Mouse (Mus musculus): ENCODE results near the gene Tmem235.
"Not testable (repeated sequence)": the region's sequence is repeated elsewhere in the genome, so short reads cannot be mapped to it uniquely, and the experiment has no call there.

Tmem235 gene

DNA sequence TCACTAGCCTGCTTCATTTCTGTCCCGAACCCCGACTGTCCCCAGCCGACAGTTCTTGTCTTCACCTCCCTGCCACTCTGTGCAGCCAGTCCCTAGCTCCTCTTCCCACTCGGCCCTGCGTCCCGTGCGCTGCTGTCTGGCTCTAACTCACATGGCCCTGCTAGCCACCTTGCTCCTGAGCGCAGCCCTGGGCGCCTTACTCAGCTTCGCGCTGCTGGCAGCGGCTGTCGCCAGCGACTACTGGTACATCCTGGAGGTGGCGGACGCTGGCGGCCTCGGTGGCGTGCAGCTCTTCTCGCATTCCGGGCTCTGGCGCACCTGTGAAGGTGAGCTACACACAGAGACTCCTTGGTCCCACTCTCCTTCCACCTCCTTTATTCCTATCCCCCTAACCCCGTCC, at the start of gene Tmem235:
Tmem235 (plus strand) TSS at position 152 of the 400 bp plus-strand sequence.
- no peak for DNase-seq (ENCODE audit: low spot score in 2 of 2)

DNA sequence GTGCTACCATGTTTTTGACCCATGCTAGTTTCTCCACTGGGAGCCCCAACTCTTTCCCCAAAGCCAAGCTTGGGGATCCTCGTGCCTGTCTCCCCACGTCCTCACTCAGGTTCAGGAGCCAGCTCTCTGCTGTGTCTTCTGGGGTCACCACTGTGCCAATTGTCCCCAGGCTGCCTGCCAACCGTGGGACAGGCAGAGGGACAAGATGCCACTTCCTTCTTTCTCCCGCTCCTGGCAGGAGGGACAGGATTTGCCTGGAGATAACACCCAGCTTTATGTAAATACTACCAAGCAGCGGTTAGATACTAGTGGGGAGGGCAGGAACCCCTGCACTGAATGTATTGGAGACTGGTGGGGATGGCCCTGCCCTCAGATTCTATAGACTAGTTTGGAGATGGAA, 46.7 kb upstream of the Tmem235 start:
- DNase-seq (ENCODE audit: low spot score in 2 of 2), result no peak

DNA sequence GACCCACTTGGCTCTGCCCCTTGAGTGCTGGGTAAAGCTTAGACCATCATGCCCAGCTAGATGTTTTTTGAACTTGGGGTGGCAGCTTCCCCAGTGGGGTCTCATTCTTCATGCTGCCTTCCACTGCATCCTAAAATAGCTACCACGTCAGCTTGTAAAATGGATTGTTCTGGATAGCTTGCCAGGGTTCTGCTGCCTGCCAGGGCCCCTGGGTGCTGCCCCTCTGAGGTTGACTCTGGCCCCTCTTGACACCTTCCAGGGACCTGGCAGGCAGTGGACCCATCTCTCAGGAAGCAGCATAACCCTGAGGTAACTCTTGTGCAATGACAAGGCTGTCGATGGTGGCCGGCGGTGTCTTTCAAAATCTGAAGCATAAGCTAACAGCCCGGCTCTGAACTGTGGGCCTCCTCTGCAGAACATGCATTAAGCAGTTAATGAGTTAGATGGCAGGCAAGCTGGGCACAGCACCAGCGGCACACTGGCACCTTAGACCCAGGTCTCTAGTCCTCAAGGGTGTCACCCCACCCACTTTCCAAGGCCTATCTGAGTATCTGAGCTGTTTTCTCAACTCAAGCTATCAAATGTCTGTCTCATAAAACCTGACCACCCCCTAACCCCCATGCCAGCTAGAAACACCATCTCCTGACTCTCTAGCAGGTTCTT, 45.7 kb upstream of the Tmem235 start:
- DNase-seq (ENCODE audit: low spot score in 2 of 2), result no peak

DNA sequence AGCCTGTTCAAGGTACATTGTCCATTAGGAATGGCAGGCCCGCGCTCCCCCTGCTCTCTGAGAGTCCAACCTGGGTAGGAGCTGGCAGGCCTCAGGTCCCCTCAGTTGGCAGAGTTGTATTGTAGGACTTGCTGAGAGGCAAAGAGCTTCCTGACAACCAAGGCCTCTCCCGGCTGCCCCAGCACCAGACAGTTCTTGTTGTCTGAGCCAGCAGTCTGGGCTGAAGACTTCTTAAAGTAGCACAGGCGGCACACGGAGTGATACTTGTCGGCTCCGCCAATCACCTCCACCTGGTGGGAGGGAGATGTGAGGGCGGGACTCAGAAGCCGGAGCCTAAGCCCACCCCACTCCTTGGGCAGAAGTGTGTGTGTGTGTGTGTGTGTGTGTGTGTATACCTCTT, 44.7 kb upstream of the Tmem235 start:
- DNase-seq (ENCODE audit: low spot score in 2 of 2), result not testable (repeated sequence)

DNA sequence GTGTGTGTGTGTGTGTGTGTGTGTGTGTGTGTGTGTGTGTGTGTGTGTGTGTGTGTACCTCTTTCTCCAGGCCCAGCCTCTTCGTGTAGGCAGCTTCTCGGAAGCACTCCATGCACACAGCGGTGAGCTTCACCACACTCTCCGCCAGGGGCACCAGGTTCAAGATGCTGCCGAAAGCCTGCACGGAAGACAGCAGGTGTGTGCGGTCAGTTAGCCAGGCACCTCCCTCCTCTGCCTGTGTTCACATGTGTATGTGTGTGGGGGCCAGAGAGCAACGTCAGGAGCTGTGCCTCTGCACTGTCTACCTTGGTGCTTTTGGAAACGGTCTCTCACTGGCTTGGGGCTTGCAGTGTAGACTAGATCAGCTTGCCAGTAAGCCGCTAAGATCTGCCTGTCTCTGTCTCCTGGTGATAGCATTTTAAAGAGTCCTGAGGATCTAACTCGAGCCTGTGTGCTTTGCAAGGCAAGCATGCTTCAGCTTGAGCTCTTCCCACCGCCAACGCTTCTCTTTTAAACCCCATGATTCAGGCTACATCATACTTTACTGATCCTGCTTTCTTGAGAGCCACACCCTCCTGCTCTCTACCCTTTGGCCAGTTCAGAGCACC, 44.1 kb upstream of the Tmem235 start:
- no peak for DNase-seq (ENCODE audit: low spot score in 2 of 2)

DNA sequence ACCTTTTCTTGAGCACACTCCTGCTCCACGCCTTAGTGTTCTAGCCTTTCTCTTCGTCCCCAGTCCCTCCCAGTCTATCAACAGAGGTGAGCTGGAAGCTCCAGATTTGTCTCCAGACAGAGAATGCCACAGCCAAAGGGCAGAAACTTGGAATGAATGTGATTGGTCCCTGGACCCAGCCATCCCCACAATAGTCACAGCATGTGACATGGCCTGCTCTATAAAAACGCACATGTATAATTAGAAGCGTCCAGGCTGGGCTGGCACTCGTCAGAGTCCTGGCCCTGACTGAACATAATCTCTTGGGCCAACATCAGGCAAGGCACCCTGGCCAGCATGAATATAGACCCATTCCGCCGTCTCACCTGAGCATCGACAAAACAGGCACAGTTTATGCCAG, 41.5 kb upstream of the Tmem235 start:
- no peak for DNase-seq (ENCODE audit: low spot score in 2 of 2)

DNA sequence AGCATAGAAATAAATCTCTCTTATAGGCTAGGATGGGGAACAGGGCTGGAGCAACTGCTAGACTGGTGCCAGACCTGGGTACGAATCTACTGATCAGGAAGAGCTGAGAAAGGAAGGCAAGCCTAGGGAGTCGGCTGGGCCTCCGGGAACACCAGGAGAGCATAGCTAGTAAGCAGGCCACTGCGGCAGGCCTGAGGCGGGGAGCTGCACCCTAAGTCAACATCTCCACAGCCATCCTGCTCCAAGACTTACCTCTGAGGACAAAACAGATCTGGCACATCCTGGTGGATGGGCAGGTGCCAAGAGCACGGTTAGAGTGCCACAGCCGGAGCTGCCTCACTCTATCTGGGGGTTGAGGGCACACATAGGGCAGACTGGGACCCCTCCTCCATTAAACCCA, 40.4 kb upstream of the Tmem235 start:
- no peak for DNase-seq (ENCODE audit: low spot score in 2 of 2)

DNA sequence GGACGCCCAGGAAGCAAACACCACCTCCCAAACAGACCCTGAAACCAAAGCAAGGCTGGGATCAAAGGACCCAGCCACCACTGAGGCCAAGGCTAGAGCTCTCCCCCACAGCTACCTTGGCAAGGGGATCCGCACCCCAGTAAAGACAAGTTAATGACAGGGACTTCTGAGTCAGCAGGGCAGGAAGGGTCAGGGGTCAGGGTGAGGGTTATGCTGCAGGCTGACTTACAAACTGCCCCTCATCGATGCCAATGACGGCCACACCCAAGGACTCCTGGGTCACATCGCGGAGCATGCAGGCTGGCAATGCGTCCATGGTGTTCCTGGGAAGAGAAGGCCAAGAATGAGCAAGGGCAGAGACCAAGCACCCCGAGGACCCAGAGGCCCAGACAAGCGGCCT, 38.7 kb upstream of the Tmem235 start:
- DNase-seq (ENCODE audit: low spot score in 2 of 2), result no peak

DNA sequence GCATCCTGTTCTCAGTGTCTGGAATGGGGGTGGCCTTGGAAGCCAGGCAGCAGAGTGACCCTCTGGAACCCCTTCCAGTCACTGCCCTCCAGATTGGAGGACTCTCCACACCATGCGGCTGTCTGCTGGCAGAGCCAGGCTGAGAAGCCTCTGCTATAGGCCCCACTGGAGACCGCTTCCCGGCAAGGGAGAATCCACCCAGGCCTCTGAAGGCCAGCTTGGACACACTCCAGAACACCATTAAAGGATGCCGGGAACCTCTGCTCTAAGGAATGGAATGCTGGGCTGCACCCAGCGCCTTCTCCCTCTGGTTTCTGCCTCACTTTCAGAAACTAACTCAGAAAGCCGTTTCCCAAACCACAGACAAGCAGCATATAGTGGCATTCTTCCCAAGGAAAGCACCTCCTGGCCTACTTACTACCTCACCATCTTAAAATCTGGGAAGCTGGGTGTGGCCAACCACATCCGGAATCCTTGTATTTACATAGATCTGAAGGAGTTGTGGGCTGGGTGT, 37.8 kb upstream of the Tmem235 start:
- DNase-seq (ENCODE audit: low spot score in 2 of 2), result no peak

DNA sequence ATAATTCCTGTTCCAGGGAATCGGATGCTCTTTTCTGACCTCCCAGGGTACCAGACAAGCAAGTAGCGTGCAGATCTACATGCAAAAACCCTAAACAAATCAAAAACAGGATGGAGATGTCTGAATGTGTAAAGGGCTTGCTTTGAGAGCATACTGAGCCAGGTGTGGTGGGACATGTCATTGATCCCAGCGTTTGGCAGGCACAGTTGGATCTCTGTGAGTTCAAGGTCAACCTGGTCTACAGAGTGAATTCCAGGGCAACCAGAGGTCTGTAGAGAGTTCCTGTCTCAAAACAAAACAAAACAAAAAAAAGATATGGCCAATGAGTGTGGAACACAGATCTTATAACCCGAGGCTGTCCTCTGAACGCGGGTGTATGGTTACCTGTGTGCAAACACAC, 37.1 kb upstream of the Tmem235 start:
- DNase-seq (ENCODE audit: low spot score in 2 of 2), result no peak

DNA sequence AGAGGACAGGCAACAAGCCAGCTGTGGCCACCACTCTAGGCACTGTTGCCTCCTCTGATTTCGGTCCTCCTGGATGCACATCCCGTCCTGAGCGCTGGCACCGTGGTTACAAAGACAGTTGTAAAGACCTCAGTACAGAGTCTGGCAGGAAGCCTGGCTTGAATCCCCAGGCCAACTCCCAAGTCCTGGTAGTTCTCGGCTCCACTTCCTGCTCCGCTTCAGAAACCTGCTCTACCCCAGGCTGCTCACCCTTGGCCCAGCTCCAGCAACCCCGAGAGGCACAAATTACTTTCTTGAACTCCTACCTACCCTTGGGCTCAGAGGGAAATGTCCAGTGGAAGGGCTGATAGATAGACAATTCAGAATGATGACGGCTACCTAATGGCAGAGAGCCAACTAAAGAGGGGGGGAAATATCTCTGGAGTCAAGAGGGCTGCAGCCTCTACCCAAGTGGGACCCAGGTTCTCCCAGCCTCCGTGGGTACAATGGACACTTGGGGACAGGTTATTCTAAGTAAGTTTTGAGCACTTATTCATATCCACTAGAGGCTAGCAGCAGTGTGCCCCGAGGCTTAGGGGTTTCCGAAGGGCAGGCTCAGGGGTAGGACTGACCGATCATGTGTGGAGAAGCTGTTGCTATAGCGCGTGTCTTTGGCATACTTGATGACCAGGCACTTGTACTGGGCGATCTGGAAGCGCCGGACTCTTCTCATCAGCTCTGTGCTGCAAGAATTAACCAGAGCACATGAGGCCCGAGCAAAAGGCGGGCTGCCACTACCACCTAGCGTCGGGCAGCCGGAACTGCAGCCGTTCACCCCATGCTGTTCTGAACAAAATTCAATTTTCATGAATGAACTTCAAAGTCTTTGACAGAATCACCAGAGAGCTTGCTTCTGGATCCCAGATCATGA, 36.2 kb upstream of the Tmem235 start:
- peak; percentile 74 to 86 for DNase-seq (ENCODE audit: low spot score in 2 of 2)

DNA sequence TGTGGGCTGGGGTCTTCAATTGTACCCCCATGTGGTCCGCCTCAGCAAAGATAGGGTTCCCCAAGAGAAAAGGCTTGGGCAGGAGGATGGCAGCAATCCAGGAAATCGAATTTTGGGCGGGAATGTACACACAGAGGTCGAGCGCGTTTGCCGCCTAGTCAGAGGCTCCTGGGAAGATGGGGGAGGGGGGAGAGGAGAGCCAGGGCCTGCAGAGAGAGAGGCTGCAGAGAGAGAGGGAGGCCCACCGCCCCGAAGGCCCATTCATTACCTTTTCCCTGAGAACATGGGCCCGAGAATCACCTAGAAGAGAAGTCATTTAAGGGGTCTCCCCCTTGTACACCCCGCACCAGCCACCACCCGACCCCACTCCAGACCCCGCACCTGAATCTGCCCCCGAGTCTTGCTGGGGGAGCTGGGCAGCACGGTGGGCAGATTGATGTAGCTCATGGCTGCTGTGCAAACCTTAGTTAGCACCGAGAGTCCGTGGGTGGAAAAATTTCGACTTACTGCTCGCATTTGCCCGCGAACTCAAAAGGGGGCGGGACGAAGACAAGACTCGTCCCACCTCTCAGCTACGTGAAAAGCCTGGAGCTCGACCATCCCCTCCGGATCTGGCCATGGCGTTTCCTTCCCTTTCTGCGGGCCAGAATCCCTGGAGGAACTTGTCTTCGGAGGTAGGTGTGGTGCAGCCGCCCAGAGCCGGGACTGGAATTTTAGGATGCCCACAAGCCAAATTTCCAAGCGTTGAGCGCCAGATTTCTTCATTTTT, 35.0 kb upstream of the Tmem235 start, which contains the start of the genes Afmid and Tk1:
Afmid (plus strand) TSS at position 592 of the 769 bp plus-strand sequence.
Tk1 (minus strand) TSS at position 760 of the 769 bp plus-strand sequence.
- DNase-seq (ENCODE audit: low spot score in 2 of 2), result no peak

DNA sequence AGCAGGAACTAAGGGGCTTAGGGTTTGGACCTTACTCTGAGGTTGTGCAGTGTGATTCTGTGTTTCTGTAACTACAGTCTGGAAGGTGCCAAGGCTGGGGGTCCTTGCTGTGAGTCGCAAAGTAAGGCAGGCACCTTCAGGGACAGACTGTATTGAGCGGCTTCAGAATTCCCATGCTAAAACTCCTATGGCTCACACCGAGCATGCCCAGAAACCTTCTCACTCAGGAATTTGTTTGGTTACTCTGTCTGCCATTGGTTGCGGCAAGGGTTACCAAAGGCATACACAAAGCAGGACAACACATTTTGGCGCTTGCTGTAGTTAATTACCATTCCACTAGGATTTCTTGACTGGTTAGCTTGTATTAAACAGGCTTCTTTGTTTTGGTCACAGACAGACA, 34.4 kb upstream of the Tmem235 start:
- DNase-seq (ENCODE audit: low spot score in 2 of 2), result no peak

DNA sequence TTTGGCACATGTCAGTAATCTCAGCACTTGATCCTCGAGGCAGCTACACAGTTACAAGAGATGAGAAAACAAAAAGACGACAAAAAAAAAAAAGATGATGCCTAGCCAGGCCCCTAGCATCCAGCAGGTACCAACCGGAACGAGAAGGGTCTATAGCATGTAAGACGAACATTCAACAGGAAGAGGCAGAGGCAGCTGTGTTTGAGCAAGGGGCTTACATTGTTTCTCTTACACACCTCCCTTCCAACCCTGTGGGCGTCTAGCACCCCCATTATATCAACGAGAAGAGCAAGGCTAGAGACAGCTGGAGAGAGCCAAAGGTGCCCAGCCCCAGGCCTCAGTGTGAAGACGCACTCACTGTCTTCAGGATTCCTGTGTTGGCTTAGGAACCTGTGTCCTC, 33.6 kb upstream of the Tmem235 start:
- no peak for DNase-seq (ENCODE audit: low spot score in 2 of 2)

DNA sequence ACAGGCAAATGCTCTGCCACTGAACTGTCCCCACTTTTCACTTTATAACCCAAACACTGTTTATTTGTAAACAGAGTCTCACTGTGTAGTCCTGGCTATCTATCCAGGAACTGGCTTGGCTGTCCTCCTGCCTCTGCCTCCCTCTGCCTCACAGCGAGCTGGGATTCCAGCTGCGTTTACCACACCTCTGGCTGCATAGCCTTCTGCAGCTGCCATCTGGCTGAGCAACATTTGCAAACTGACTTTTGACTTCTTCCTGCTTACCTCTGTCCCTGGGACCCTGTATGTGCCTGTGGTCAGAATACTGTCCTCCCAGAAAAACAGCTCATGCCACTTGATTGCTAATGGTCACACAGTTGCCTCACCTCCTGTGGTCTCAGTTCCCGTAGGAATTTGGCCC, 33.2 kb upstream of the Tmem235 start:
- DNase-seq (ENCODE audit: low spot score in 2 of 2), result no peak

DNA sequence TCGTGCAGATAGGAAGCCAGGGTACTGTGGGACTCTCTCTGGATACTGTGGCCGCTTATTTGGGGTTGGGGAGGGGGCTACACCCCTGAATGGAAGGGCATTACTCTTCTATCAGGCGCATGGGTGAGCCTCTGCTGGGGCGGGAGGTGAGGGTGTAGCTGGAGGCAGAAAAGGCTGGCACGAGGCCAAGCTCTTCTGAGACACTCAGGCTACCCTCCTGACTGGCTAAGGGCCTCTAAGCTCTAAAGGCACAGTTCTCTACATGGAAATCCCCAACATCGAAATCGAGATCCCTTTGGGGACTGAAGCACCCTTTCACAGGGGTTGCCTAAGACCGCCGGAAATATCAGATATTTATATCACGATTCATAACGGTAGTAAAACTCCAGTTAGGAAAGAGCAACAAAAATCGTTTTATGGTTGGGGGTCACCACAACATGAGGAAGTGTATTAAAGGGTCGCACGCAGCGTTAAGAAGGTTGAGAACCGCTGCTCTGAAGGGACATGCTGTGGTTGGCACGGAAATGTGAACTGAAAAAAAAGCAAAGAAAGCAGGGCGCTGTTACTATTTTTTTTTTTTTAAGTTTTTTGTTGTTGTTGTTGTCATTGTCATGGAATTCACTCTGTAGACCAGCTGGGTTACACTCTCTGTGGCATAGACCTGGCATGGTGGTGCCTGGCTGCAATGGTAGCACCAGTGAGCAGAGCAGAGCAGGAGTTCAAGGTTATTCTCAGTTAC, 32.2 kb upstream of the Tmem235 start:
- no peak for DNase-seq (ENCODE audit: low spot score in 2 of 2)

DNA sequence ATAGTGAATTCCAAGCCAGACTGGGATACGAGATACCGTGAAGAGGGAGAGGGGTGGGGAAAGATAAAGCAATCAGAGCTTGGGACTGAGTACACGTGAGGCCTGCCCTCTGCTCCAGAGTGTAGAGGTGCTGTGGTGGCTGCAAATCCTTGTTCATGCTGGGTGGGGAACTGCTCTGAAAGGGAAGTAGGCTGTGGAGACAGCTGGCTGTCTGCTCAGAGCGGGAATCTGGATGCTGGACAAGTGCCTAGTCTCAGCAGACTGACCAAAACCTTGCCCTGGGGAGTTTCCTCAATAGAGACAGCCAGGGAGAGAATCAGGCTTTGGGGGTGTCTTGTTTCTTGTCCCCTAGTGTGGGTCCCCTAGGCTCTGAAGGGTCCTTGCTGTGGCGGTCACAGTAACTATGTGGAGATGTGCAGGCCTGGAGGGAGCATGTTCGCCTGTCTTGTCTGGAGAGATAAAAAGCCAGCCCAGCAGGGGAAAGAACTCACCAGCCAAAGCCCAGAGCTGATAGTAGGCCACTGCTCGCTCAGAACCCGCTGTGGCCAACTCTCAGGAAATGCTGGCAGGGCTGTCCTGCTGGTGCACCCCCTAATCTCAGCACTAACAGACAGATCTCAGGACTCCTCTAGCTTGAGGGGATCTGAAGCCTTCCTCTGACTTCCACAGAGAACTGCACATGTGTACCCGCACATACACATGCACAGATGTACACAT, 31.5 kb upstream of the Tmem235 start:
- DNase-seq (ENCODE audit: low spot score in 2 of 2), result no peak

DNA sequence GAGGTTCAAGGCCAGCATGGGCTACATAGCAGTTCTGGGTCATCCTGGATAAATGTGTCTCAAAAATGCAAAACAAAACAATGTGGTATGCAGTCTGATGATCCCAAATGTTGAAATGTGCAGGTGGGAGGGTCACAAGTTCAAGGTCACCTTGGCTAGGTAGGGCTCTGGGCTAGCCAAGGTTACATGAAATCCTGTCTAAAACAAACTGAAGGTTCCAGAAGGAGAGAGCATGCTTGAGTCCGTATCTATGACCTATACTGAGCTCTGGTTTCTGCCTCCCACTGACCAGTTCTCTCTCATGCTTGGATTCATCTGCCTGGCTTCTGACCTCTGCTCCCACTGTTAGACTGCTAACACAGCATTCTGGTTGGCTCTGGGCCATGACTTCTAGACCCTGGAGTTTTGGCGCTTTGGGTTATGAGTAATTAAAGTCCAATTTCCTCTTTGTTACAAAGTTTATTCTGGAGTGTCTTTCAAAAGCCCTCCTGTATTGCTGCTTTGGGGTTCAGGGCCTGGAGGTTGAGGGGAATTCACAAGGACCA, 30.8 kb upstream of the Tmem235 start:
- DNase-seq (ENCODE audit: low spot score in 2 of 2), result no peak

DNA sequence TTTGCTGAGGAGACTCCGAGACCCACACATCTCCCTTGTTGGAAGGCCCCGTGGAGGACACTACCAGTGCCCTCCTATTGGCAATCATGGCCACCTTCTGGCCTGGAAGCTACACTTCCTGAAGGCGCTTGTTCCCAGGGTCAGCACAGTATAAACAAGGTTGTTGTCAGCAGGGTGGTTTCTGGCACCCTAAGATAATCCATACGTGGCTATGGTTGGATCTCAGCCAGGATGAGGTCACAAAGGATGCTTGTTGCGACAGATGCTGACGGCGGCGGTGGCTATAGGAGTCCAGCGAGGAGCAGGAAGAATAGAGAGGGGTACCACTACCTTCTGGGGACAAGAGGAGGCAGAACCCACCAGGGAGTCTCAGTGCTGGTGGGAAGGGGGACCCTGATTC, 30.2 kb upstream of the Tmem235 start:
- no peak for DNase-seq (ENCODE audit: low spot score in 2 of 2)
